22 mouse cellular contexts compared by ENCODE assay signal in the genomic region with DNA sequence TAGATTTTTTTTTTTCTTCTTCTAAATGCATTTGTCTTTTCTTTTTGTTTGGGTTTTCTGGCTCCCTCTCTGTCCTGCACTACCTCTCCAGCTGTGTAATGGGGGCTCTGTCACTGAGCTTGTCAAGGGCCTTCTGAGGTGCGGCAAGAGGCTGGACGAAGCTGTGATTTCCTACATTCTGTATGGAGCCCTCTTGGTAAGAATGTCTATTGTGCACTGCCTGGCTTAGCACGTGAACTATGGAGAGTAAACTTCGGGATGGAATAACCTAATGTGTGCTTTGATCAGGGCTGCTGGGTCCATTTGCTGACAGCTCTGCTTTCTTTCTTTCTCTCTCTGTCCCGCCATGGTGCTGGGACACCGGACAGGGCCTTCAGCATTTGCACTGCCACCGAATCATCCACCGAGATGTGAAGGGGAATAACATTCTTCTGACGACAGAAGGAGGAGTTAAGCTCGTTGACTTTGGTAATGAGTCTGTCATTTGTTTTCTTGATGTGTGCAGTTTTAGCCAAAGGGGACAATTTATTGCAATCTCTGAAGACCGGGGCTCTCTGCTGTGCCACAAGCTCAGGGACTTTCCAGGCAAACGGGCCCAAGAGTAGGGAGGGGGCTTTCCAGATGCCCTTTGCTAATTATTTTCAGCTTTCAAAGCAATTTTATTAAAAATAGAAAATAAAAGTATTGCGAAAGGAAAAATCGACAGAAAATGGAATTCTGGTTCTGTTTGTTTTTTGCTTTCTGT.
DNase-seq lines count a peak whose midpoint lies in the region; ATAC-seq and TF ChIP-seq lines count a peak whose summit lies in the region.
"Had no signal": no experiment of that assay in that cellular context is flagged by ENCODE, and none has a peak within 500 bp of the region (broad histone marks: within the 10 kb centered on the region; RNA-seq: fewer than 3 reads in every experiment).

No protein-coding gene starts in this region.

- H3K27me3 ChIP-seq in midbrain, embryonic 10.5 days (ENCODE audit: low read depth, poor library complexity, severe bottlenecking) = no peaks in the 10 kb centered on the region
- H3K27me3 ChIP-seq in midbrain, postnatal 0 days (ENCODE audit: insufficient read depth, low read length) = no peaks in the 10 kb centered on the region
- no peaks in the 10 kb centered on the region for H3K27me3 ChIP-seq in CH12.LX (replicated peaks)
- H3K27me3 ChIP-seq in midbrain, embryonic 16.5 days (ENCODE audit: control insufficient read depth, insufficient read depth, low read depth, low read length) = no peaks in the 10 kb centered on the region
- H3K27me3 ChIP-seq: heart, embryonic 15.5 days; limb, embryonic 13.5 days; lung, embryonic 15.5 days had no signal

- H3K79me2 ChIP-seq in CH12.LX (replicated peaks; ENCODE audit: control insufficient read depth, extremely low read depth, insufficient read depth, poor library complexity, severe bottlenecking) = no peaks in the 10 kb centered on the region

- H3K27ac ChIP-seq in midbrain, embryonic 10.5 days (replicated peaks) = 0 out of 2 replicates have a peak overlapping the region, but pooled peaks have one; percentile 13
- H3K27ac ChIP-seq in midbrain, postnatal 0 days (ENCODE audit: low read depth, low read length) = no peak overlapping the region
- H3K27ac ChIP-seq in CH12.LX (ENCODE audit: insufficient read depth, low read depth) = peak overlapping the region; percentile 48; the same call in 1 of the 2 replicates
- peak overlapping the region; percentile 56; the same call in 1 of the 2 replicates for H3K27ac ChIP-seq in midbrain, embryonic 16.5 days (ENCODE audit: low read length)
- H3K27ac ChIP-seq: embryonic facial prominence, embryonic 12.5 days; heart, adult 2 months; heart, embryonic 15.5 days; limb, embryonic 13.5 days; liver, embryonic 14.5 days; lung, embryonic 15.5 days had no signal

- no peak overlapping the region for H3K4me2 ChIP-seq in midbrain, postnatal 0 days (ENCODE audit: low read depth, low read length, poor library complexity, severe bottlenecking)
- H3K4me2 ChIP-seq in CH12.LX (ENCODE audit: insufficient read depth, low read depth, poor library complexity, severe bottlenecking) = peak overlapping the region; percentile 79; the same call in 1 of the 2 replicates
- no peak overlapping the region for H3K4me2 ChIP-seq in midbrain, embryonic 16.5 days (ENCODE audit: low read length)
- H3K4me2 ChIP-seq: embryonic facial prominence, embryonic 12.5 days; heart, embryonic 15.5 days; limb, embryonic 13.5 days; lung, embryonic 15.5 days had no signal

- peak; percentile 64 for TF ChIP-seq EP300 in CH12.LX (IDR thresholded peaks at IDR 0.05; ENCODE audit: low read length)

- H3K4me1 ChIP-seq in midbrain, embryonic 10.5 days = peaks cover 15% of the 10 kb centered on the region
- H3K4me1 ChIP-seq in midbrain, postnatal 0 days (ENCODE audit: insufficient read depth, low read length) = no peaks in the 10 kb centered on the region
- peaks cover 12 to 59% of the 10 kb centered on the region in 2 experiments for H3K4me1 ChIP-seq in CH12.LX (ENCODE audit: control insufficient read depth in 1 of 2, insufficient read depth in 2 of 2)
- H3K4me1 ChIP-seq in midbrain, embryonic 16.5 days (ENCODE audit: control insufficient read depth, insufficient read depth, low read length) = peaks cover 5% of the 10 kb centered on the region; the same call in 1 of the 2 replicates
- H3K4me1 ChIP-seq: embryonic facial prominence, embryonic 12.5 days; heart, embryonic 15.5 days; limb, embryonic 13.5 days; lung, embryonic 15.5 days had no signal

- no peak for TF ChIP-seq RAD21 in CH12.LX (IDR thresholded peaks at IDR 0.05; ENCODE audit: low read depth, low read length)

- no peak for ATAC-seq in midbrain, postnatal 0 days (ENCODE audit: low FRiP score)
- ATAC-seq in midbrain, embryonic 16.5 days = 0 out of 2 replicates have a peak, but pooled peaks have one; percentile 37
- ATAC-seq in granulocyte monocyte progenitor cell, adult 5-6 weeks (replicated peaks; ENCODE audit: poor library complexity, severe bottlenecking) = no peak

- no peak for TF ChIP-seq CTCF in midbrain, postnatal 0 days (IDR thresholded peaks at IDR 0.05)
- TF ChIP-seq CTCF in CH12.LX (conservative IDR thresholded peaks at IDR 0.05 in 1 of 2, IDR thresholded peaks at IDR 0.05 in 1 of 2; ENCODE audit: low read depth in 2 of 2, low read length in 2 of 2) = no peak

- in situ Hi-C loops in CH12.LX (cut with MboI; ENCODE audit: low pct_ligation_motif_present, low pct_unique_long_range_greater_than_20kb, low sequenced_read_pairs) = no loop called here

- no peak overlapping the region for H3K4me3 ChIP-seq in midbrain, embryonic 10.5 days
- H3K4me3 ChIP-seq in midbrain, postnatal 0 days (ENCODE audit: low read depth, low read length) = no peak overlapping the region
- peak overlapping the region in 1 of 3 experiments; percentile 15 for H3K4me3 ChIP-seq in CH12.LX (replicated peaks in 1 of 3; ENCODE audit: low read depth in 2 of 3, low read length in 2 of 3, poor library complexity in 1 of 3)
- no peak overlapping the region for H3K4me3 ChIP-seq in midbrain, embryonic 16.5 days (ENCODE audit: low read depth, low read length)
- H3K4me3 ChIP-seq: embryonic facial prominence, embryonic 12.5 days; erythroblast, embryonic 14.5 days; heart, adult 2 months; heart, embryonic 15.5 days; limb, embryonic 13.5 days; lung, embryonic 15.5 days had no signal

- no peak for DNase-seq in midbrain, embryonic 10.5 days (ENCODE audit: low spot score)
- DNase-seq in midbrain, postnatal 0 days (ENCODE audit: low spot score) = no peak
- peak; percentile 76 for DNase-seq in CH12.LX (ENCODE audit: extremely low read depth)
- DNase-seq in induced T-regulatory cell, adult 2 months (ENCODE audit: low read depth) = peak; percentile 76
- DNase-seq in layer of hippocampus, adult 9-11 months = no peak
- DNase-seq in frontal cortex, postnatal 10 days (ENCODE audit: low spot score in 2 of 2) = no peak
- DNase-seq: adrenal gland, adult 8-10 months; cerebellum, postnatal 10 days; gastrocnemius, postnatal 10 days; heart, adult 2 months; heart, postnatal 4 days; kidney, adult 11 months; lung, postnatal 4 days; right cerebral cortex, adult 18-20 months had no signal

- TF ChIP-seq POLR2A in CH12.LX (IDR thresholded peaks at IDR 0.05; ENCODE audit: low read depth, low read length) = no peak

- WGBS in midbrain, embryonic 10.5 days = 63% methylated on average over 14 of the region's 14 CpGs
- 31% methylated on average over 14 of the region's 14 CpGs for WGBS in midbrain, postnatal 0 days
- WGBS in midbrain, embryonic 16.5 days = 29% methylated on average over 14 of the region's 14 CpGs

- no peak overlapping the region for H3K9ac ChIP-seq in midbrain, postnatal 0 days (replicated peaks; ENCODE audit: low read length, poor library complexity, severe bottlenecking)
- no peak overlapping the region for H3K9ac ChIP-seq in CH12.LX (ENCODE audit: insufficient read depth, low read depth)
- H3K9ac ChIP-seq in midbrain, embryonic 16.5 days (ENCODE audit: low read depth, low read length) = no peak overlapping the region
- H3K9ac ChIP-seq: embryonic facial prominence, embryonic 12.5 days; heart, embryonic 15.5 days; limb, embryonic 13.5 days; liver, embryonic 14.5 days; lung, embryonic 15.5 days had no signal

- no peaks in the 10 kb centered on the region for H3K9me3 ChIP-seq in midbrain, embryonic 10.5 days (replicated peaks)
- no peaks in the 10 kb centered on the region for H3K9me3 ChIP-seq in midbrain, postnatal 0 days (ENCODE audit: low read length)
- H3K9me3 ChIP-seq in CH12.LX (replicated peaks; ENCODE audit: low read length) = no peaks in the 10 kb centered on the region
- no peaks in the 10 kb centered on the region for H3K9me3 ChIP-seq in midbrain, embryonic 16.5 days (replicated peaks; ENCODE audit: control insufficient read depth, low read length, poor library complexity, severe bottlenecking)
- H3K9me3 ChIP-seq: embryonic facial prominence, embryonic 12.5 days; heart, embryonic 15.5 days; limb, embryonic 13.5 days; lung, embryonic 15.5 days had no signal

- H3K36me3 ChIP-seq in midbrain, embryonic 10.5 days = no peaks in the 10 kb centered on the region
- no peaks in the 10 kb centered on the region for H3K36me3 ChIP-seq in midbrain, postnatal 0 days (ENCODE audit: insufficient read depth, low read length)
- no peaks in the 10 kb centered on the region for H3K36me3 ChIP-seq in CH12.LX (replicated peaks in 1 of 2; ENCODE audit: control insufficient read depth in 1 of 2, insufficient read depth in 1 of 2, low read length in 1 of 2)
- H3K36me3 ChIP-seq in midbrain, embryonic 16.5 days (ENCODE audit: control insufficient read depth, insufficient read depth, low read length) = no peaks in the 10 kb centered on the region
- H3K36me3 ChIP-seq: embryonic facial prominence, embryonic 12.5 days; heart, embryonic 15.5 days; limb, embryonic 13.5 days; lung, embryonic 15.5 days had no signal

- dilution Hi-C loops in CH12.LX (cut with MboI; ENCODE audit: extremely low pct_ligation_motif_present, extremely low pct_unique_long_range_greater_than_20kb, low sequenced_read_pairs) = no loop called here

TF ChIP-seq in CH12.LX, 34 proteins besides CTCF, POLR2A, EP300 and RAD21:
- TF ChIP-seq ZNF384 (IDR thresholded peaks at IDR 0.05; ENCODE audit: low read depth, low read length) (no peak), IRF4 (IDR thresholded peaks at IDR 0.05; ENCODE audit: low read depth, low read length) (peak; percentile 17; the same call in 1 of the 2 replicates)

Comparison
In these comparisons a context has a peak if more than half of its experiments do, and no peak if none do; other contexts are left out.
1. DNase-seq: peak in CH12.LX (single experiment) and induced T-regulatory cell, adult 2 months (single experiment); none in midbrain, embryonic 10.5 days (single experiment), midbrain, postnatal 0 days (single experiment), layer of hippocampus, adult 9-11 months (single experiment) and frontal cortex, postnatal 10 days (0 of 2).